ENCODE assay signal across 8 mouse cellular contexts in genomic region chr5:122344260-122344659, GRCm38 (mm10). TPM values are rescaled to one million over a fixed set of nuclear protein-coding genes. Genes with fewer than 3 reads are reported as not detected.
DNase-seq lines count a peak whose midpoint lies in the region; ATAC-seq and TF ChIP-seq lines count a peak whose summit lies in the region.

No protein-coding gene starts in this region.

- peak; percentile 89 for TF ChIP-seq CTCF in midbrain, postnatal 0 days (IDR thresholded peaks at IDR 0.05)

- 12% methylated on average over 5 of the region's 5 CpGs for WGBS in hindbrain, embryonic 10.5 days
- 12% methylated on average over 5 of the region's 5 CpGs for WGBS in hindbrain, embryonic 12.5 days
- WGBS in midbrain, postnatal 0 days = 11% methylated on average over 5 of the region's 5 CpGs

- no peak overlapping the region for H3K4me2 ChIP-seq in hindbrain, embryonic 12.5 days (replicated peaks)
- no peak overlapping the region for H3K4me2 ChIP-seq in midbrain, postnatal 0 days (ENCODE audit: low read depth, low read length, poor library complexity, severe bottlenecking)

- peak; percentile 70 for DNase-seq in hindbrain, embryonic 10.5 days (ENCODE audit: low spot score)
- peak; percentile 83 for DNase-seq in adrenal gland, postnatal 10 days
- DNase-seq in embryo, embryonic 9.5 days (ENCODE audit: extremely low spot score) = peak; percentile 69
- peak; percentile 82 to 83 for DNase-seq in heart, postnatal 14 days
- DNase-seq in layer of hippocampus, postnatal 36 days = peak; percentile 50 to 54
- peak; percentile 83 for DNase-seq in midbrain, postnatal 0 days (ENCODE audit: low spot score)
- DNase-seq in spleen, postnatal 36 days (ENCODE audit: low spot score in 2 of 2) = peak; percentile 72 to 85

- intact Hi-C loops in heart, postnatal 14 days (cut with DNase I) = loop anchor here (1.0 to 5.0 kb wide), 2 partner anchors 76 to 217 kb away; no protein-coding TSS in a partner anchor

- no peaks in the 10 kb centered on the region for H3K27me3 ChIP-seq in hindbrain, embryonic 10.5 days (ENCODE audit: insufficient read depth, poor library complexity, severe bottlenecking)
- no peaks in the 10 kb centered on the region for H3K27me3 ChIP-seq in hindbrain, embryonic 12.5 days
- no peaks in the 10 kb centered on the region for H3K27me3 ChIP-seq in midbrain, postnatal 0 days (ENCODE audit: insufficient read depth, low read length)

- no peak overlapping the region for H3K4me3 ChIP-seq in hindbrain, embryonic 10.5 days
- H3K4me3 ChIP-seq in hindbrain, embryonic 12.5 days = no peak overlapping the region
- H3K4me3 ChIP-seq in midbrain, postnatal 0 days (ENCODE audit: low read depth, low read length) = no peak overlapping the region

- ATAC-seq in hindbrain, embryonic 12.5 days (ENCODE audit: low FRiP score) = no peak
- no peak for ATAC-seq in midbrain, postnatal 0 days (ENCODE audit: low FRiP score)

- H3K4me1 ChIP-seq in hindbrain, embryonic 10.5 days (replicated peaks) = no peaks in the 10 kb centered on the region
- no peaks in the 10 kb centered on the region for H3K4me1 ChIP-seq in hindbrain, embryonic 12.5 days
- H3K4me1 ChIP-seq in midbrain, postnatal 0 days (ENCODE audit: insufficient read depth, low read length) = no peaks in the 10 kb centered on the region

- H3K36me3 ChIP-seq in hindbrain, embryonic 10.5 days = no peaks in the 10 kb centered on the region
- H3K36me3 ChIP-seq in hindbrain, embryonic 12.5 days = no peaks in the 10 kb centered on the region
- H3K36me3 ChIP-seq in midbrain, postnatal 0 days (ENCODE audit: insufficient read depth, low read length) = 0 out of 2 replicates have a peak, but pooled peaks cover 3% of the 10 kb centered on the region

- H3K27ac ChIP-seq in hindbrain, embryonic 10.5 days = no peak overlapping the region
- H3K27ac ChIP-seq in hindbrain, embryonic 12.5 days = no peak overlapping the region
- no peak overlapping the region for H3K27ac ChIP-seq in midbrain, postnatal 0 days (ENCODE audit: low read depth, low read length)

- no peak overlapping the region for H3K9ac ChIP-seq in hindbrain, embryonic 12.5 days
- no peak overlapping the region for H3K9ac ChIP-seq in midbrain, postnatal 0 days (replicated peaks; ENCODE audit: low read length, poor library complexity, severe bottlenecking)

- H3K9me3 ChIP-seq in hindbrain, embryonic 10.5 days = peaks cover 6% of the 10 kb centered on the region; the same call in 1 of the 2 replicates
- H3K9me3 ChIP-seq in hindbrain, embryonic 12.5 days (replicated peaks) = no peaks in the 10 kb centered on the region
- H3K9me3 ChIP-seq in midbrain, postnatal 0 days (ENCODE audit: low read length) = no peaks in the 10 kb centered on the region

RNA-seq across cellular contexts. Expression of gene Rad9b, which starts 9.8 kb away (rescaled TPM):
- 8.1 and 9.7 TPM in 2 replicates for polyA plus RNA-seq in hindbrain, embryonic 10.5 days (2016; fragmentation: Nextera tagmentation; extraction: Ambion mirVana)
- 13.3 and 15.6 TPM in 2 replicates for polyA plus RNA-seq in hindbrain, embryonic 12.5 days (2016; fragmentation: Nextera tagmentation; extraction: Ambion mirVana)
- 1 to 10 TPM; 4.6 to 4.8 TPM for total RNA-seq in adrenal gland, postnatal 10 days (2021)
- total RNA-seq in heart, postnatal 14 days (2021) = 1 to 10 TPM; 1.4 to 1.5 TPM
- total RNA-seq in layer of hippocampus, postnatal 36 days (2021) = 1 to 10 TPM; 4.5 to 4.9 TPM
- total RNA-seq in midbrain, postnatal 0 days (2014; rRNA removed) = 16.9 and 17.8 TPM in 2 replicates
- polyA plus RNA-seq in midbrain, postnatal 0 days (2015; fragmentation: Nextera tagmentation; extraction: Ambion mirVana) = 18.1 and 21.8 TPM in 2 replicates

RNA-seq across cellular contexts. Expression of gene Vps29, which starts 9.9 kb away (rescaled TPM):
- polyA plus RNA-seq in hindbrain, embryonic 10.5 days (2016; fragmentation: Nextera tagmentation; extraction: Ambion mirVana) = 211 and 225 TPM in 2 replicates
- polyA plus RNA-seq in hindbrain, embryonic 12.5 days (2016; fragmentation: Nextera tagmentation; extraction: Ambion mirVana) = 207 and 212 TPM in 2 replicates
- total RNA-seq in adrenal gland, postnatal 10 days (2021) = 100 to 1,000 TPM; 121 to 131 TPM
- 100 to 1,000 TPM in 1 of 2 experiments, 10 to 100 TPM in 1; 86.7 to 103 TPM for total RNA-seq in heart, postnatal 14 days (2021)
- total RNA-seq in layer of hippocampus, postnatal 36 days (2021) = 100 to 1,000 TPM; 173 to 175 TPM
- total RNA-seq in midbrain, postnatal 0 days (2014; rRNA removed) = 137 and 149 TPM in 2 replicates
- polyA plus RNA-seq in midbrain, postnatal 0 days (2015; fragmentation: Nextera tagmentation; extraction: Ambion mirVana) = 366 and 368 TPM in 2 replicates

RNA-seq across cellular contexts. Expression of gene Gpn3, which starts 27.4 kb away (rescaled TPM):
- polyA plus RNA-seq in hindbrain, embryonic 10.5 days (2016; fragmentation: Nextera tagmentation; extraction: Ambion mirVana) = 67.7 and 78.8 TPM in 2 replicates
- 52.0 and 52.2 TPM in 2 replicates for polyA plus RNA-seq in hindbrain, embryonic 12.5 days (2016; fragmentation: Nextera tagmentation; extraction: Ambion mirVana)
- total RNA-seq in adrenal gland, postnatal 10 days (2021) = 10 to 100 TPM; 27.2 to 33.8 TPM
- 10 to 100 TPM; 23.1 to 25.6 TPM for total RNA-seq in heart, postnatal 14 days (2021)
- total RNA-seq in layer of hippocampus, postnatal 36 days (2021) = 10 to 100 TPM; 29.7 to 31.4 TPM
- 20.8 and 37.9 TPM in 2 replicates for total RNA-seq in midbrain, postnatal 0 days (2014; rRNA removed)
- polyA plus RNA-seq in midbrain, postnatal 0 days (2015; fragmentation: Nextera tagmentation; extraction: Ambion mirVana) = 41.8 and 44.4 TPM in 2 replicates

RNA-seq across cellular contexts. Expression of gene Fam216a, which starts 27.9 kb away (rescaled TPM):
- polyA plus RNA-seq in hindbrain, embryonic 10.5 days (2016; fragmentation: Nextera tagmentation; extraction: Ambion mirVana) = 90.4 and 109 TPM in 2 replicates
- 107 and 114 TPM in 2 replicates for polyA plus RNA-seq in hindbrain, embryonic 12.5 days (2016; fragmentation: Nextera tagmentation; extraction: Ambion mirVana)
- 10 to 100 TPM; 30.3 to 32.7 TPM for total RNA-seq in adrenal gland, postnatal 10 days (2021)
- 10 to 100 TPM; 15.1 to 16.5 TPM for total RNA-seq in heart, postnatal 14 days (2021)
- total RNA-seq in layer of hippocampus, postnatal 36 days (2021) = 10 to 100 TPM; 76.0 to 81.9 TPM
- 131 and 139 TPM in 2 replicates for total RNA-seq in midbrain, postnatal 0 days (2014; rRNA removed)
- 156 and 160 TPM in 2 replicates for polyA plus RNA-seq in midbrain, postnatal 0 days (2015; fragmentation: Nextera tagmentation; extraction: Ambion mirVana)

RNA-seq across cellular contexts. Expression of gene Arpc3, which starts 47.4 kb away (rescaled TPM):
- 90.2 and 97.9 TPM in 2 replicates for polyA plus RNA-seq in hindbrain, embryonic 10.5 days (2016; fragmentation: Nextera tagmentation; extraction: Ambion mirVana)
- 115 and 134 TPM in 2 replicates for polyA plus RNA-seq in hindbrain, embryonic 12.5 days (2016; fragmentation: Nextera tagmentation; extraction: Ambion mirVana)
- total RNA-seq in adrenal gland, postnatal 10 days (2021) = 100 to 1,000 TPM; 164 to 207 TPM
- 100 to 1,000 TPM; 104 to 115 TPM for total RNA-seq in heart, postnatal 14 days (2021)
- total RNA-seq in layer of hippocampus, postnatal 36 days (2021) = 100 to 1,000 TPM; 260 to 262 TPM
- 162 and 188 TPM in 2 replicates for total RNA-seq in midbrain, postnatal 0 days (2014; rRNA removed)
- 134 and 137 TPM in 2 replicates for polyA plus RNA-seq in midbrain, postnatal 0 days (2015; fragmentation: Nextera tagmentation; extraction: Ambion mirVana)
